Mouse (Mus musculus) ES-Bruce4 (cell line): ENCODE data around the gene Ccser1. TPM values are rescaled to one million over a fixed set of nuclear protein-coding genes. Genes with fewer than 3 reads are reported as not detected.

ENCODE experiments used
- H3K27ac ChIP-seq: 2 replicates; pipeline ENCODE4 v1.5.1; 2012; ENCODE audit warnings: low read length, inconsistent platforms; ENCODE audit not compliant: insufficient read depth
- H3K27me3 ChIP-seq: 2 replicates; pipeline ENCODE4 v1.6.1; 2012; ENCODE audit warnings: mild to moderate bottlenecking, low read length, inconsistent platforms; ENCODE audit not compliant: control insufficient read depth, poor library complexity, insufficient read depth, severe bottlenecking
- H3K36me3 ChIP-seq: 2 replicates; pipeline ENCODE4 v1.6.1; 2012; ENCODE audit warnings: inconsistent platforms, mild to moderate bottlenecking, low read length, moderate library complexity; ENCODE audit not compliant: control insufficient read depth, poor library complexity, insufficient read depth, severe bottlenecking
- H3K4me1 ChIP-seq: one replicate; pipeline ENCODE4 v1.8.1; 2011; ENCODE audit warnings: low read length; ENCODE audit not compliant: control insufficient read depth, insufficient read depth
- H3K4me3 ChIP-seq: 2 replicates; pipeline ENCODE4 v1.5.1; 2011; ENCODE audit warnings: low read depth, mild to moderate bottlenecking, low read length
- H3K9ac ChIP-seq: 2 replicates; pipeline ENCODE4 v1.6.1; 2012; ENCODE audit warnings: low read depth, mild to moderate bottlenecking, inconsistent platforms; ENCODE audit not compliant: poor library complexity, severe bottlenecking
- H3K9me3 ChIP-seq: replicated peaks from 2 replicates; pipeline ENCODE4 v1.6.1; 2012; ENCODE audit warnings: mild to moderate bottlenecking, low read length, inconsistent platforms; ENCODE audit not compliant: control insufficient read depth, poor library complexity, insufficient read depth, severe bottlenecking
- CTCF ChIP-seq: IDR thresholded peaks from one replicate; pipeline ENCODE4 v1.8.1; 2011; ENCODE audit warnings: low read depth, low read length
- EP300 ChIP-seq: IDR thresholded peaks from 2 replicates; pipeline ENCODE4 v1.6.1; 2011; ENCODE audit warnings: low read depth, low read length; ENCODE audit not compliant: insufficient read depth
- POLR2A ChIP-seq: IDR thresholded peaks from one replicate; pipeline ENCODE4 v1.8.1; 2011; ENCODE audit warnings: low read length; ENCODE audit not compliant: insufficient read depth
- polyA plus RNA-seq: library from polyadenylated mRNA; stranded (reverse); fragments of >200 nt; gene quantifications from 2 replicates; pipeline ENCODE4 v1.2.4, GENCODE M21; 2011; ENCODE audit warnings: low read depth; ENCODE audit not compliant: missing spikeins, insufficient read depth, insufficient read length

Ccser1 gene
- polyA plus RNA-seq, 1 experiment = 1.1 TPM

GRCm38 (mm10) chr6:61567967-61568366 is 387.8 kb downstream of the Ccser1 start:
- H3K9me3 ChIP-seq = no peaks in the 10 kb centered on the region
- no peak for TF ChIP-seq POLR2A
- TF ChIP-seq CTCF = no peak
- no peak for TF ChIP-seq EP300
- no peak overlapping the region for H3K9ac ChIP-seq
- no peaks in the 10 kb centered on the region for H3K27me3 ChIP-seq
- H3K4me3 ChIP-seq = no peak overlapping the region
- no peaks in the 10 kb centered on the region for H3K36me3 ChIP-seq
- no peaks in the 10 kb centered on the region for H3K4me1 ChIP-seq
- H3K27ac ChIP-seq = no peak overlapping the region

GRCm38 (mm10) chr6:61581696-61582095 is 401.6 kb downstream of the Ccser1 start:
- no peaks in the 10 kb centered on the region for H3K36me3 ChIP-seq

GRCm38 (mm10) chr6:61588999-61589398 is 408.9 kb downstream of the Ccser1 start:
- TF ChIP-seq CTCF = no peak
- no peak for TF ChIP-seq EP300
- no peak for TF ChIP-seq POLR2A
- Histone ChIP-seq H3K36me3 (no peaks in the 10 kb centered on the region), H3K9ac (no peak overlapping the region), H3K9me3 (no peaks in the 10 kb centered on the region), H3K27ac (no peak overlapping the region), H3K27me3 (no peaks in the 10 kb centered on the region), H3K4me1 (no peaks in the 10 kb centered on the region), H3K4me3 (no peak overlapping the region)

More at GRCm38 (mm10) chr6:61581696-61582095, 401.6 kb downstream of the Ccser1 start:
- no peak for TF ChIP-seq POLR2A
- no peak for TF ChIP-seq EP300
- TF ChIP-seq CTCF = no peak
- no peak overlapping the region for H3K9ac ChIP-seq
- H3K4me1 ChIP-seq = no peaks in the 10 kb centered on the region
- no peaks in the 10 kb centered on the region for H3K27me3 ChIP-seq
- no peaks in the 10 kb centered on the region for H3K9me3 ChIP-seq
- H3K27ac ChIP-seq = no peak overlapping the region
- no peak overlapping the region for H3K4me3 ChIP-seq

GRCm38 (mm10) chr6:61601911-61602310 is 421.8 kb downstream of the Ccser1 start:
- Histone ChIP-seq H3K36me3 (no peaks in the 10 kb centered on the region), H3K4me3 (no peak overlapping the region), H3K9me3 (no peaks in the 10 kb centered on the region), H3K4me1 (no peaks in the 10 kb centered on the region), H3K27me3 (no peaks in the 10 kb centered on the region), H3K27ac (no peak overlapping the region), H3K9ac (no peak overlapping the region)
- no peak for TF ChIP-seq EP300
- TF ChIP-seq POLR2A = no peak
- TF ChIP-seq CTCF = no peak

GRCm38 (mm10) chr6:61614920-61615319 is 434.8 kb downstream of the Ccser1 start:
- Histone ChIP-seq H3K27me3 (no peaks in the 10 kb centered on the region), H3K9ac (no peak overlapping the region), H3K36me3 (no peaks in the 10 kb centered on the region), H3K9me3 (no peaks in the 10 kb centered on the region), H3K27ac (no peak overlapping the region), H3K4me1 (no peaks in the 10 kb centered on the region), H3K4me3 (no peak overlapping the region)
- TF ChIP-seq POLR2A (no peak), CTCF (no peak), EP300 (no peak)

- no peak for TF ChIP-seq EP300
- no peak for TF ChIP-seq CTCF
- TF ChIP-seq POLR2A = no peak
These were observed 441.6 kb downstream of the Ccser1 start for GRCm38 (mm10) chr6:61621707-61622106.

More at GRCm38 (mm10) chr6:61621707-61622106, 441.6 kb downstream of the Ccser1 start:
- Histone ChIP-seq H3K4me1 (no peaks in the 10 kb centered on the region), H3K27ac (no peak overlapping the region), H3K9ac (no peak overlapping the region), H3K4me3 (no peak overlapping the region), H3K36me3 (no peaks in the 10 kb centered on the region), H3K27me3 (no peaks in the 10 kb centered on the region), H3K9me3 (no peaks in the 10 kb centered on the region)
